Mouse (Mus musculus): ENCODE data around the gene Gm12184. TPM values are rescaled to one million over a fixed set of nuclear protein-coding genes. Genes with fewer than 3 reads are reported as not detected.

Gm12184 gene
- polyA plus RNA-seq, 1 experiment, result 9.7 TPM

DNA sequence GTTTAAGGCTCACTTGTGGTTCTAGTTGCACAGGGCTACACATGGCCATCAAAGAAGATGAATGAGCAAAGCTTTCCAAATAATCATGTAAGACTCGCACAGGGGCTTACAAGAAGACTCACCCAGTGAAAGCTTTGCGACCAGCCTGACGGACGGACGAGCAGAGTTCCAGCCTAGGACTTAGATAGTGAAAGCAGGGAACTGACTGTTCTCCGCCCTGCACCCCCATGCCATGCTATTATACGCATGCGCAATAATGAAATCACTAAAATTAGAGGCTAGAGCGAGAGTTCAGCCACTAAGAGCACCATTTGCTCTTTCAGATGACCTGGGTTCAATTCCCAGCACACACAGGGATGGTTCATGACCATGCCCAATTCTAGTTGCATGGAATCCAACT, 49.2 kb downstream of the Gm12184 start:
- WGBS, result 88% methylated on average over 9 of the region's 9 CpGs
- H3K27me3 ChIP-seq (replicated peaks; ENCODE audit: control insufficient read depth, insufficient read depth, low read length), result no peaks in the 10 kb centered on the region
- no peaks in the 10 kb centered on the region for H3K4me1 ChIP-seq (ENCODE audit: control insufficient read depth, insufficient read depth, low read length)
- TF ChIP-seq CTCF (conservative IDR thresholded peaks at IDR 0.05; ENCODE audit: insufficient read depth, insufficient read length, low read depth, low read length) (no peak), POLR2A (IDR thresholded peaks at IDR 0.05; ENCODE audit: low read depth, low read length) (no peak)
- H3K27ac ChIP-seq (ENCODE audit: insufficient read depth, low read depth, low read length), result no peak overlapping the region
- DNase-seq, result no peak
- no peak overlapping the region for H3K4me3 ChIP-seq (ENCODE audit: insufficient read depth, low read depth, low read length)
- no peaks in the 10 kb centered on the region for H3K36me3 ChIP-seq (ENCODE audit: control insufficient read depth, insufficient read depth, low read length)

DNA sequence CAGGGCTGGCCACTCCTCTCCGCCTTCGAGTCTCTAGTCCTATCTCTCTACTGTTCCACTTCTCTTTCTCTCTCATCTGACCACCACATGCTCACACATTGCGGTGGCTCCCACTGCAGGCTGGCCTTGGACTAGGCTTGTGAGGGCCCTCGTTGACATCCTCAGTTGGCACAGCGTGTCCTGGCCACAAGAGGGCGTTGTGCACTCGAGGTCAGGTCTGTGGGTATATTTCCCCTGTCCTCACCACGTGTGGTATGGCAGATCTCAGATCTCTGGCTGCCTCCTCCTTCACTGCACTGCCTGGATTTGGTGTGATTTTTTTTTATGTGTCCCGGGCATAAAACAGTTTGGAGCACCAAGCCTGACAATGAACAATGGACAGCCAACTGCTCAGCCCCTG, 49.8 kb downstream of the Gm12184 start:
- no peak for DNase-seq
- whole genome bisulfite sequencing, result 53% methylated on average over 9 of the region's 9 CpGs
- Histone ChIP-seq H3K36me3 (ENCODE audit: control insufficient read depth, insufficient read depth, low read length) (no peaks in the 10 kb centered on the region), H3K4me3 (ENCODE audit: insufficient read depth, low read depth, low read length) (no peak overlapping the region), H3K27ac (ENCODE audit: insufficient read depth, low read depth, low read length) (no peak overlapping the region), H3K27me3 (replicated peaks; ENCODE audit: control insufficient read depth, insufficient read depth, low read length) (no peaks in the 10 kb centered on the region), H3K4me1 (ENCODE audit: control insufficient read depth, insufficient read depth, low read length) (no peaks in the 10 kb centered on the region)
- TF ChIP-seq CTCF (conservative IDR thresholded peaks at IDR 0.05; ENCODE audit: insufficient read depth, insufficient read length, low read depth, low read length) (peak; percentile 32; the same call in 1 of the 2 replicates), POLR2A (IDR thresholded peaks at IDR 0.05; ENCODE audit: low read depth, low read length) (no peak)

DNA sequence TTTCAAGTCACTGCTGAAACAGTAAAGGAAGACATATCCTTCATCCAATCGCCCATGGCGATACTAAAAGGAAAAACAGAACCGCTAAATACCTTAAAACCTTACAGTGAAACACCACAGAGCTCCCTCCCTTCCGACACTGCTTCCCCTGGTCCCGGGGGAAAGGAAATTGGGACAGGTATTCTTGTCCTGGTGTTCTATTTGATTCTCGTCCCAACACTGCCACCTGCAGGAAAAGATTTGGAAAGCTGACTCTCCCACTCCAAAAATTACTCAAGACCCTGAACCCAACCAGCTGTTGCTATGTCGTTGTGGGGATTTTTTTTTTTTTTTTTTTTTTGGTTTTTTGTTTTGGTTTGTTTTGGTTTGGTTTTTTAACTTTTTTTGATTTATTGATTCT, 51.0 kb downstream of the Gm12184 start:
- Histone ChIP-seq H3K27me3 (replicated peaks; ENCODE audit: control insufficient read depth, insufficient read depth, low read length) (no peaks in the 10 kb centered on the region), H3K4me3 (ENCODE audit: insufficient read depth, low read depth, low read length) (no peak overlapping the region), H3K36me3 (ENCODE audit: control insufficient read depth, insufficient read depth, low read length) (no peaks in the 10 kb centered on the region), H3K27ac (ENCODE audit: insufficient read depth, low read depth, low read length) (no peak overlapping the region), H3K4me1 (ENCODE audit: control insufficient read depth, insufficient read depth, low read length) (no peaks in the 10 kb centered on the region)
- DNase-seq, result peak; percentile 69
- TF ChIP-seq CTCF (conservative IDR thresholded peaks at IDR 0.05; ENCODE audit: insufficient read depth, insufficient read length, low read depth, low read length), result peak; percentile 29
- no peak for TF ChIP-seq POLR2A (IDR thresholded peaks at IDR 0.05; ENCODE audit: low read depth, low read length)
- WGBS, result 2% methylated on average over 7 of the region's 7 CpGs

Other genes starting within 250 kb of the Gm12184 start
- 1,151 and 1,243 TPM in 2 replicates for gene Rack1, start 26.3 kb downstream of the Gm12184 start, polyA plus RNA-seq (2012; rRNA removed)
- gene Trim41, start 9.3 kb downstream of the Gm12184 start, polyA plus RNA-seq (2012; rRNA removed), result 26.3 and 27.3 TPM in 2 replicates
- gene Trim7, start 515 bp downstream of the Gm12184 start, polyA plus RNA-seq (2012; rRNA removed), result 80.3 and 98.8 TPM in 2 replicates
- gene Irgm1, start 45.0 kb upstream of the Gm12184 start, polyA plus RNA-seq (2012; rRNA removed), result 24.4 and 28.2 TPM in 2 replicates
- 0.19 and 0.20 TPM in 2 replicates for gene Gm5431, start 75.6 kb upstream of the Gm12184 start, polyA plus RNA-seq (2012; rRNA removed)
- gene Psme2b, start 119.5 kb upstream of the Gm12184 start, polyA plus RNA-seq (2012; rRNA removed), result 4.0 and 6.5 TPM in 2 replicates
- 0.10 and 0.16 TPM in 2 replicates for gene Olfr56, start 152.2 kb upstream of the Gm12184 start, polyA plus RNA-seq (2012; rRNA removed)
- 2.0 and 3.1 TPM in 2 replicates for gene 9930111J21Rik1, start 152.7 kb upstream of the Gm12184 start, polyA plus RNA-seq (2012; rRNA removed)
- gene Gm12185, start 165.6 kb upstream of the Gm12184 start, polyA plus RNA-seq (2012; rRNA removed), result 0.08 and 0.33 TPM in 2 replicates
- gene Tgtp1, start 167.5 kb upstream of the Gm12184 start, polyA plus RNA-seq (2012; rRNA removed), result 3.7 and 5.5 TPM in 2 replicates
- gene 9930111J21Rik2, start 224.6 kb upstream of the Gm12184 start, polyA plus RNA-seq (2012; rRNA removed), result 1.4 and 2.4 TPM in 2 replicates
- 12.1 and 15.1 TPM in 2 replicates for gene Tgtp2, start 237.6 kb upstream of the Gm12184 start, polyA plus RNA-seq (2012; rRNA removed)
- 4.5 and 8.4 TPM in 2 replicates for gene Ifi47, start 249.9 kb upstream of the Gm12184 start, polyA plus RNA-seq (2012; rRNA removed)

All from kidney, adult 2 months (tissue).